Mouse (Mus musculus) heart, postnatal 0 days (tissue): ENCODE data around the gene Gm9821.
A peak's percentile ranks its signal among the peaks of the same experiment; 100 is the strongest.

Source experiments
- CTCF ChIP-seq: IDR thresholded peaks from 2 replicates; pipeline ENCODE4 v1.5.1; 2016; ENCODE audit warnings: antibody characterized with exemption, control low read depth, low read depth
- EP300 ChIP-seq: IDR thresholded peaks from 2 replicates; pipeline ENCODE4 v1.6.1; 2016; ENCODE audit warnings: antibody characterized with exemption, low read depth

DNA sequence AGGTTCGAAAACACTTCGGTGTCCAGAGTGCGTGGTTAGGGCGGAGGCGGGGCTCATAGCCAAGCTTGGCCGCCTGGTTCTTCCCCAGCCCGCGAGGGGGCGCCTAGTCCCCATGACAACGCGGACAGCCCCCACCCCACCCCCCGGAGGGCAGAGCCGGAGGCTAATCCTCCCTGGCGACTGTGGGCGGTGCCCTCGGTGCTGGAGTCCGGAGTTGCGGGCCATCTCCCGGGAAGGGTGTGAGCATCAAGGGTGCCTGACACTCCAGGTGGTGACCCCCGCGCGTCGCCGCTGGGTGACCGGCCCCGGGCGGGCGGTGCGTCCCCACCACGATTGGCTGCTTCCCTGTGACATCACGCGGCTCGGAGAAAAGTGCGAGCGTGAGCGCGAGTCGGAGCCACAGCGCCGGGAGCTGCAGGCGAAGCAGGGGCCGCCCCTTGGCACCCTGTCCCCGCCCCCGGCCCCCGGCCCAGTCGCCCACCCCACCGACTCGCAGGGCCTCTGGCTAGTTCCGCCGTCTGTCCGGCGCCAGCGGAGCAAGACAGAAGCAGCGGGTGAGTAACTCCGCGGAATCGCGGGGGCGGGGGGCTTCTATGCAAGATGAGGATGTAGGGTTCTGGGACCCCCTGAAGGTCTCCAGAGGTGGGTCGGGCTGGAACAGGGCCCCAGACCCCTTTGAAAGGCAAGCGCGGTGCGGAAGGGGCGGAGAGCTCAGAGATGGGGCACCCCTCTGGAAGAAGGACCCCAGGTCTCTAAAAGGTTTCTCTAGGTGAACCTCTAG is 23.5 kb upstream of the Gm9821 start:
- TF ChIP-seq CTCF (peak; percentile 20; the same call in 1 of the 2 replicates), EP300 (no peak)
